Comparison of ENCODE assay signal across 9 mouse cellular contexts in genomic region chr19:24453379-24453778, GRCm38 (mm10). TPM values are rescaled to one million over a fixed set of nuclear protein-coding genes. Genes with fewer than 3 reads are reported as not detected.
A peak's percentile ranks its signal among the peaks of the same experiment; 100 is the strongest.
DNase-seq lines count a peak whose midpoint lies in the region; ATAC-seq lines count a peak whose summit lies in the region.
"Had no signal": no experiment of that assay in that cellular context is flagged by ENCODE, and none has a peak within 500 bp of the region (broad histone marks: within the 10 kb centered on the region; RNA-seq: fewer than 3 reads in every experiment).

No protein-coding gene starts in this region.

- H3K9ac ChIP-seq in limb, embryonic 11.5 days (ENCODE audit: low read length): no peak overlapping the region
- peak overlapping the region; percentile 45; the same call in 1 of the 2 replicates for H3K9ac ChIP-seq in hindbrain, embryonic 16.5 days (ENCODE audit: low read depth, low read length)
- H3K9ac ChIP-seq in neural tube, embryonic 15.5 days (replicated peaks): no peak overlapping the region; the same call in 1 of the 2 replicates
- no peak overlapping the region for H3K9ac ChIP-seq in kidney, embryonic 16.5 days (replicated peaks; ENCODE audit: low read length)

- no peaks in the 10 kb centered on the region for H3K27me3 ChIP-seq in limb, embryonic 11.5 days (ENCODE audit: control insufficient read depth, insufficient read depth, low read length)
- H3K27me3 ChIP-seq in limb, embryonic 10.5 days (ENCODE audit: low read depth, poor library complexity, severe bottlenecking): no peaks in the 10 kb centered on the region
- no peaks in the 10 kb centered on the region for H3K27me3 ChIP-seq in hindbrain, embryonic 16.5 days (replicated peaks; ENCODE audit: control insufficient read depth, insufficient read depth, low read length)
- H3K27me3 ChIP-seq in neural tube, embryonic 15.5 days (replicated peaks): no peaks in the 10 kb centered on the region
- no peaks in the 10 kb centered on the region for H3K27me3 ChIP-seq in kidney, embryonic 16.5 days (ENCODE audit: insufficient read depth, low read length)

- H3K27ac ChIP-seq in limb, embryonic 11.5 days (replicated peaks; ENCODE audit: low read depth, low read length): no peak overlapping the region
- no peak overlapping the region for H3K27ac ChIP-seq in limb, embryonic 10.5 days
- H3K27ac ChIP-seq in hindbrain, embryonic 16.5 days (ENCODE audit: low read depth, low read length): no peak overlapping the region; the same call in 1 of the 2 replicates
- H3K27ac ChIP-seq in neural tube, embryonic 15.5 days (replicated peaks): peak overlapping the region; percentile 14; the same call in 1 of the 2 replicates
- H3K27ac ChIP-seq in kidney, embryonic 16.5 days (ENCODE audit: low read length): no peak overlapping the region
- H3K27ac ChIP-seq: macrophage had no signal

- peak; percentile 22 for DNase-seq in adrenal gland, adult 2 months
- no peak for DNase-seq in adrenal gland, postnatal 10 days
- peak; percentile 13 for DNase-seq in limb, embryonic 11.5 days (ENCODE audit: low spot score)
- DNase-seq in limb, embryonic 10.5 days (ENCODE audit: low spot score): no peak
- DNase-seq in thymus, postnatal 25 days: no peak

- 88% methylated on average over 13 of the region's 13 CpGs for WGBS in limb, embryonic 11.5 days
- WGBS in limb, embryonic 10.5 days: 95% methylated on average over 13 of the region's 13 CpGs
- WGBS in hindbrain, embryonic 16.5 days: 18% methylated on average over 13 of the region's 13 CpGs
- WGBS in neural tube, embryonic 15.5 days: 17% methylated on average over 13 of the region's 13 CpGs
- WGBS in kidney, embryonic 16.5 days: 82% methylated on average over 13 of the region's 13 CpGs

- H3K4me2 ChIP-seq in limb, embryonic 11.5 days (ENCODE audit: low read depth, severe bottlenecking): no peak overlapping the region
- H3K4me2 ChIP-seq in hindbrain, embryonic 16.5 days (ENCODE audit: low read length): peak overlapping the region; percentile 53
- peak overlapping the region; percentile 45 for H3K4me2 ChIP-seq in neural tube, embryonic 15.5 days
- no peak overlapping the region for H3K4me2 ChIP-seq in kidney, embryonic 16.5 days (replicated peaks; ENCODE audit: low read depth, low read length)

- no peak overlapping the region for H3K4me3 ChIP-seq in limb, embryonic 11.5 days (ENCODE audit: low read depth, low read length)
- no peak overlapping the region for H3K4me3 ChIP-seq in limb, embryonic 10.5 days
- 0 out of 2 replicates have a peak overlapping the region, but pooled peaks have one; percentile 17 for H3K4me3 ChIP-seq in hindbrain, embryonic 16.5 days (ENCODE audit: low read length)
- peak overlapping the region; percentile 5; the same call in 1 of the 2 replicates for H3K4me3 ChIP-seq in neural tube, embryonic 15.5 days (replicated peaks)
- no peak overlapping the region for H3K4me3 ChIP-seq in kidney, embryonic 16.5 days (ENCODE audit: low read length)

- no peaks in the 10 kb centered on the region for H3K36me3 ChIP-seq in limb, embryonic 11.5 days (ENCODE audit: control insufficient read depth, insufficient read depth, low read length)
- H3K36me3 ChIP-seq in limb, embryonic 10.5 days: no peaks in the 10 kb centered on the region
- H3K36me3 ChIP-seq in hindbrain, embryonic 16.5 days (ENCODE audit: control insufficient read depth, insufficient read depth, low read length): no peaks in the 10 kb centered on the region
- no peaks in the 10 kb centered on the region for H3K36me3 ChIP-seq in neural tube, embryonic 15.5 days
- H3K36me3 ChIP-seq in kidney, embryonic 16.5 days (ENCODE audit: insufficient read depth, low read length): no peaks in the 10 kb centered on the region

- no peaks in the 10 kb centered on the region for H3K4me1 ChIP-seq in limb, embryonic 11.5 days (ENCODE audit: control insufficient read depth, insufficient read depth, low read length)
- H3K4me1 ChIP-seq in limb, embryonic 10.5 days: peaks cover 8% of the 10 kb centered on the region
- peaks cover 8% of the 10 kb centered on the region for H3K4me1 ChIP-seq in hindbrain, embryonic 16.5 days (ENCODE audit: control insufficient read depth, insufficient read depth, low read depth, low read length)
- H3K4me1 ChIP-seq in neural tube, embryonic 15.5 days: peaks cover 16% of the 10 kb centered on the region
- H3K4me1 ChIP-seq in kidney, embryonic 16.5 days (ENCODE audit: insufficient read depth, low read length): no peaks in the 10 kb centered on the region

- ATAC-seq in limb, embryonic 11.5 days (ENCODE audit: insufficient number of reproducible peaks, low FRiP score, low TSS enrichment, low read depth): no peak
- peak; percentile 49; the same call in 1 of the 2 replicates for ATAC-seq in hindbrain, embryonic 16.5 days
- ATAC-seq in neural tube, embryonic 15.5 days (ENCODE audit: low FRiP score): no peak
- no peak for ATAC-seq in kidney, embryonic 16.5 days (ENCODE audit: low FRiP score, low TSS enrichment)

- no peaks in the 10 kb centered on the region for H3K9me3 ChIP-seq in limb, embryonic 11.5 days (ENCODE audit: control insufficient read depth, low read length)
- no peaks in the 10 kb centered on the region for H3K9me3 ChIP-seq in limb, embryonic 10.5 days (replicated peaks)
- H3K9me3 ChIP-seq in hindbrain, embryonic 16.5 days (ENCODE audit: control insufficient read depth, low read length): no peaks in the 10 kb centered on the region
- H3K9me3 ChIP-seq in neural tube, embryonic 15.5 days (replicated peaks): no peaks in the 10 kb centered on the region
- no peaks in the 10 kb centered on the region for H3K9me3 ChIP-seq in kidney, embryonic 16.5 days (ENCODE audit: low read length)

RNA-seq across cellular contexts. Expression of gene Fam122a, which starts 23.8 kb away (rescaled TPM):
- total RNA-seq in adrenal gland, adult 2 months (2021): 10 to 100 TPM; 29.6 to 32.0 TPM
- polyA plus RNA-seq in adrenal gland, adult 2 months (2012; rRNA removed): 61.8 and 67.9 TPM in 2 replicates
- total RNA-seq in adrenal gland, postnatal 10 days (2021): 10 to 100 TPM; 26.5 to 29.4 TPM
- polyA plus RNA-seq in limb, embryonic 11.5 days (2014; fragmentation: Nextera tagmentation; extraction: Ambion mirVana): 43.3 and 44.4 TPM in 2 replicates
- 39.3 and 44.3 TPM in 2 replicates for polyA plus RNA-seq in limb, embryonic 10.5 days (2016; fragmentation: Nextera tagmentation; extraction: Ambion mirVana)
- 52.1 and 53.9 TPM in 2 replicates for polyA plus RNA-seq in hindbrain, embryonic 16.5 days (2015; fragmentation: Nextera tagmentation; extraction: Ambion mirVana)
- 52.0 and 55.4 TPM in 2 replicates for polyA plus RNA-seq in neural tube, embryonic 15.5 days (2015; fragmentation: Nextera tagmentation; extraction: Ambion mirVana)
- polyA plus RNA-seq in kidney, embryonic 16.5 days (2015; fragmentation: Nextera tagmentation; extraction: Ambion mirVana): 39.7 and 53.3 TPM in 2 replicates

Comparison
In these comparisons a context has a peak if more than half of its experiments do, and no peak if none do; other contexts are left out.
1. DNase-seq: peak in adrenal gland, adult 2 months (single experiment) and limb, embryonic 11.5 days (single experiment); none in adrenal gland, postnatal 10 days (single experiment), limb, embryonic 10.5 days (single experiment) and thymus, postnatal 25 days (single experiment).
2. H3K4me2 ChIP-seq: peak in hindbrain, embryonic 16.5 days (single experiment) and neural tube, embryonic 15.5 days (single experiment); none in limb, embryonic 11.5 days (single experiment) and kidney, embryonic 16.5 days (single experiment).
3. H3K4me3 ChIP-seq: peak in hindbrain, embryonic 16.5 days (single experiment) and neural tube, embryonic 15.5 days (single experiment); none in limb, embryonic 11.5 days (single experiment), limb, embryonic 10.5 days (single experiment) and kidney, embryonic 16.5 days (single experiment).